Mouse (Mus musculus) liver, postnatal 0 days (tissue): ENCODE measurements around the gene Qser1.

ENCODE experiments used
- CTCF ChIP-seq: sonication (generic); IDR thresholded peaks from 2 replicates; pipeline ENCODE4 v1.5.1; 2016; ENCODE audit warnings: antibody characterized with exemption, low read depth
- EP300 ChIP-seq: IDR thresholded peaks from 2 replicates; pipeline ENCODE4 v1.6.1; 2016; ENCODE audit warnings: antibody characterized with exemption, low read depth, mild to moderate bottlenecking

GRCm38 (mm10) chr2:104826191-104826590 lies 9.6 kb upstream of the Qser1 start:
- no peak for TF ChIP-seq CTCF
- no peak for TF ChIP-seq EP300
